Mouse (Mus musculus) CH12.LX (cell line): ENCODE results near the gene Arl4c. TPM values are rescaled to one million over a fixed set of nuclear protein-coding genes. Genes with fewer than 3 reads are reported as not detected.

ENCODE experiments used
- DNase-seq: peaks from one replicate; pipeline ENCODE4 v3.0.0-alpha.2; 2013; ENCODE audit errors: extremely low read depth
- H3K27ac ChIP-seq: 2 replicates; pipeline ENCODE4 v1.5.1; 2012; ENCODE audit warnings: low read depth, mild to moderate bottlenecking, control low read depth, moderate library complexity; ENCODE audit not compliant: insufficient read depth
- H3K27me3 ChIP-seq: replicated peaks from 2 replicates; pipeline ENCODE3; 2012; ENCODE audit warnings: inconsistent platforms
- H3K36me3 ChIP-seq, 2 experiments: replicated peaks in 1 of 2; 2 replicates each; pipeline versions ENCODE3 to v1.6.1; 2012; ENCODE audit warnings: inconsistent platforms in 1 of 2, low read length in 1 of 2, mild to moderate bottlenecking in 1 of 2, mixed read lengths in 1 of 2, moderate library complexity in 1 of 2; ENCODE audit not compliant: control insufficient read depth in 1 of 2, insufficient read depth in 1 of 2
- H3K4me1 ChIP-seq, 2 experiments: 2 replicates each; pipeline ENCODE4 v1.6.1; 2012; ENCODE audit warnings: inconsistent platforms in 1 of 2, moderate library complexity in 1 of 2; ENCODE audit not compliant: insufficient read depth in 2 of 2, control insufficient read depth in 1 of 2
- H3K4me2 ChIP-seq: 2 replicates; pipeline ENCODE4 v1.6.1; 2012; ENCODE audit warnings: low read depth, mild to moderate bottlenecking, control low read depth; ENCODE audit not compliant: poor library complexity, insufficient read depth, severe bottlenecking
- H3K4me3 ChIP-seq, 3 experiments: fragments of 150-350 bp in 1 of 3; sonication (generic) in 1 of 3; replicated peaks in 1 of 3; 2 replicates each; pipeline versions ENCODE3 to v1.5.1; 2011 to 2012; ENCODE audit warnings: low read depth in 2 of 3, low read length in 2 of 3, mild to moderate bottlenecking in 2 of 3, moderate library complexity in 2 of 3, control low read depth in 1 of 3, improper control_type of control experiment in 1 of 3, inconsistent platforms in 1 of 3, mixed read lengths in 1 of 3; ENCODE audit not compliant: poor library complexity in 1 of 3
- H3K79me2 ChIP-seq: replicated peaks from 2 replicates; pipeline ENCODE4 v1.6.1; 2012; ENCODE audit warnings: mild to moderate bottlenecking, moderate library complexity; ENCODE audit not compliant: control insufficient read depth, poor library complexity, insufficient read depth, severe bottlenecking; ENCODE audit errors: extremely low read depth
- H3K9ac ChIP-seq: 2 replicates; pipeline ENCODE4 v1.6.1; 2012; ENCODE audit warnings: low read depth, mild to moderate bottlenecking, control low read depth, moderate library complexity; ENCODE audit not compliant: insufficient read depth
- H3K9me3 ChIP-seq: replicated peaks from 2 replicates; pipeline ENCODE3; 2012; ENCODE audit warnings: low read length, inconsistent platforms, mixed read lengths
- CHD1 ChIP-seq: IDR thresholded peaks from 2 replicates; pipeline ENCODE4 v1.6.1; 2012; ENCODE audit warnings: low read depth, low read length, improper control_type of control experiment, inconsistent platforms
- CTCF ChIP-seq, 2 experiments: IDR thresholded peaks in 1 of 2; conservative IDR thresholded peaks in 1 of 2; 2 replicates each; pipeline ENCODE4 v1.5.1; 2011 to 2012; ENCODE audit warnings: low read depth in 2 of 2, low read length in 2 of 2, improper control_type of control experiment in 1 of 2, inconsistent platforms in 1 of 2, mild to moderate bottlenecking in 1 of 2, moderate library complexity in 1 of 2
- E2F4 ChIP-seq: IDR thresholded peaks from 2 replicates; pipeline ENCODE4 v1.6.1; 2011; ENCODE audit warnings: low read depth, low read length, improper control_type of control experiment; ENCODE audit not compliant: insufficient replicate concordance
- ELF1 ChIP-seq: IDR thresholded peaks from 2 replicates; pipeline ENCODE4 v1.6.1; 2014; ENCODE audit warnings: low read depth, mild to moderate bottlenecking, inconsistent platforms, low read length, improper control_type of control experiment
- ETS1 ChIP-seq: conservative IDR thresholded peaks from 2 replicates; pipeline ENCODE4 v1.6.1; 2012; ENCODE audit warnings: low read depth, mild to moderate bottlenecking, inconsistent platforms, low read length, improper control_type of control experiment, moderate library complexity
- GABPA ChIP-seq: IDR thresholded peaks from 2 replicates; pipeline ENCODE4 v1.6.1; 2012; ENCODE audit warnings: low read depth, low read length, improper control_type of control experiment, inconsistent platforms; ENCODE audit not compliant: insufficient replicate concordance
- HCFC1 ChIP-seq: IDR thresholded peaks from 2 replicates; pipeline ENCODE4 v1.6.1; 2012; ENCODE audit warnings: low read depth, mild to moderate bottlenecking, inconsistent platforms, low read length, improper control_type of control experiment
- IRF4 ChIP-seq: IDR thresholded peaks from 2 replicates; pipeline ENCODE4 v1.6.1; 2014; ENCODE audit warnings: low read depth, mild to moderate bottlenecking, inconsistent platforms, low read length, improper control_type of control experiment
- JUN ChIP-seq: IDR thresholded peaks from 2 replicates; pipeline ENCODE4 v1.6.1; 2011; ENCODE audit warnings: low read depth, mild to moderate bottlenecking, low read length, improper control_type of control experiment, moderate library complexity; ENCODE audit not compliant: insufficient read depth
- JUND ChIP-seq: conservative IDR thresholded peaks from 2 replicates; pipeline ENCODE4 v1.6.1; 2011; ENCODE audit warnings: low read depth, low read length, improper control_type of control experiment
- MAZ ChIP-seq: IDR thresholded peaks from 2 replicates; pipeline ENCODE4 v1.6.1; 2012; ENCODE audit warnings: low read depth, mild to moderate bottlenecking, inconsistent platforms, low read length, improper control_type of control experiment, moderate library complexity
- MEF2A ChIP-seq: IDR thresholded peaks from 2 replicates; pipeline ENCODE4 v1.6.1; 2014; ENCODE audit warnings: low read depth, mild to moderate bottlenecking, inconsistent platforms, low read length, improper control_type of control experiment, borderline replicate concordance
- PAX5 ChIP-seq: IDR thresholded peaks from 2 replicates; pipeline ENCODE4 v1.6.1; 2012; ENCODE audit warnings: low read length, inconsistent platforms, mixed read lengths
- POLR2A ChIP-seq: IDR thresholded peaks from 2 replicates; pipeline ENCODE4 v1.6.1; 2011; ENCODE audit warnings: low read depth, mild to moderate bottlenecking, improper control_type of control experiment, low read length
- RAD21 ChIP-seq: IDR thresholded peaks from 2 replicates; pipeline ENCODE4 v1.6.1; 2011; ENCODE audit warnings: low read depth, mild to moderate bottlenecking, low read length, improper control_type of control experiment, moderate library complexity
- SIN3A ChIP-seq: IDR thresholded peaks from 2 replicates; pipeline ENCODE4 v1.6.1; 2012; ENCODE audit warnings: low read length, improper control_type of control experiment, inconsistent platforms
- TCF12 ChIP-seq: IDR thresholded peaks from 2 replicates; pipeline ENCODE4 v1.6.1; 2014; ENCODE audit warnings: low read depth, mild to moderate bottlenecking, inconsistent platforms, low read length, improper control_type of control experiment
- UBTF ChIP-seq: IDR thresholded peaks from 2 replicates; pipeline ENCODE4 v1.6.1; 2012; ENCODE audit warnings: low read depth, mild to moderate bottlenecking, inconsistent platforms, low read length, improper control_type of control experiment, moderate library complexity
- ZC3H11A ChIP-seq: IDR thresholded peaks from 2 replicates; pipeline ENCODE4 v1.6.1; 2012; ENCODE audit warnings: low read depth, mild to moderate bottlenecking, inconsistent platforms, low read length, improper control_type of control experiment
- ZKSCAN1 ChIP-seq: IDR thresholded peaks from 2 replicates; pipeline ENCODE4 v1.6.1; 2012; ENCODE audit warnings: low read depth, inconsistent platforms, low read length, improper control_type of control experiment, borderline replicate concordance
- ZMIZ1 ChIP-seq: IDR thresholded peaks from 2 replicates; pipeline ENCODE4 v1.6.1; 2012; ENCODE audit warnings: low read depth, mild to moderate bottlenecking, inconsistent platforms, low read length, improper control_type of control experiment
- ZNF384 ChIP-seq: IDR thresholded peaks from 2 replicates; pipeline ENCODE4 v1.6.1; 2012; ENCODE audit warnings: low read depth, low read length, improper control_type of control experiment, inconsistent platforms
- dilution Hi-C: fragments of 300-500 bp; cut with MboI; formaldehyde crosslinking; loops from 2 replicates; pipeline ENCODE4 v1.14.3; 2020; ENCODE audit warnings: low sequenced_read_pairs; ENCODE audit not compliant: extremely low pct_unique_long_range_greater_than_20kb, extremely low pct_ligation_motif_present
- in situ Hi-C: fragments of 300-500 bp; cut with MboI; formaldehyde crosslinking; loops from 3 replicates; pipeline ENCODE4 v1.14.3; 2019; ENCODE audit warnings: low sequenced_read_pairs, low pct_ligation_motif_present, low pct_unique_long_range_greater_than_20kb, mixed read lengths
- polyA plus RNA-seq: library from polyadenylated mRNA; unstranded; fragments of >175 nt; gene quantifications from 2 replicates; pipeline ENCODE4 v1.2.1, GENCODE M21; 2012; ENCODE audit warnings: low read depth; ENCODE audit not compliant: insufficient read length
- total RNA-seq, 2 experiments: library from RNA; depleted of rRNA; stranded (reverse); fragments of 300-350 nt in 1 of 2; fragments of >200 nt in 1 of 2; gene quantifications; 2 replicates each; pipeline ENCODE4 v1.2.3; 2012 to 2014

Arl4c gene
- total and polyA plus RNA-seq, 3 experiments, result 25.8 to 33.9 (median 31.6) TPM

DNA sequence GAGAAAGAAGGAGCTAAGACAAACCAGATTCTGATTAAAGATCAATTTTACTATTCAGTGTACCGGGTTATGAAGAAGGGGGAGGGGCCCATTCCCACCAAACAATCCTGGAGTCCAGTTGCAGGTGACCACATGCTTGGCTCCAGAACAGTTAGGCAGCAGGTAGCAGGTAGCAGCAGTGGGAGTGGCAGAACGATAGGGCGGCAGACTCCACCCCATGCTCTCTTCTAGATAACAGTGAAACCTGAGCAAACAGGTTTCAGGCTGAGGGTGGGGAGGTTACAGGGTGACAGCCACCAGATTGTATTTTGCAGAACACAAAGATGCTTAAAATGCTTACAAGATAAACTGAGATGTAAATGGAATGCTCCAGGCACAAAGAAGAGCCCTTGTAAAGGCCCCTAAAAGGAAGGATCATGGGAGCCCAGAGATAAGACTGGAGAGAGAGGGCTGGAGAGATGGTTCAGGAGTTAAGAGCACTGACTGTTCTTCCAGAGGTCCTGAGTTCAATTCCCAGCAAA, 56.4 kb downstream of the Arl4c start:
- H3K27ac ChIP-seq, result no peak overlapping the region
- no peak for TF ChIP-seq GABPA
- TF ChIP-seq ZNF384, result no peak
- no peak for TF ChIP-seq TCF12
- no peak for TF ChIP-seq CHD1
- no peak for TF ChIP-seq ETS1
- TF ChIP-seq PAX5, result no peak
- TF ChIP-seq JUN, result no peak
- TF ChIP-seq HCFC1, result no peak
- no peak for TF ChIP-seq JUND
- TF ChIP-seq MEF2A, result no peak
- no peak overlapping the region for H3K9ac ChIP-seq
- in situ Hi-C loops (loop anchor here (10.0 kb wide), 1 partner anchor 171 kb away; no protein-coding TSS in a partner anchor), dilution Hi-C loops (no loop called here)
- H3K36me3 ChIP-seq, result peaks cover 0 to 6% of the 10 kb centered on the region in 2 experiments
- no peak overlapping the region for H3K4me3 ChIP-seq
- no peaks in the 10 kb centered on the region for H3K79me2 ChIP-seq
- peaks cover 18 to 56% of the 10 kb centered on the region in 2 experiments for H3K4me1 ChIP-seq
- peaks cover 24% of the 10 kb centered on the region for H3K9me3 ChIP-seq
- no peak overlapping the region for H3K4me2 ChIP-seq
- DNase-seq, result no peak
- no peaks in the 10 kb centered on the region for H3K27me3 ChIP-seq

DNA sequence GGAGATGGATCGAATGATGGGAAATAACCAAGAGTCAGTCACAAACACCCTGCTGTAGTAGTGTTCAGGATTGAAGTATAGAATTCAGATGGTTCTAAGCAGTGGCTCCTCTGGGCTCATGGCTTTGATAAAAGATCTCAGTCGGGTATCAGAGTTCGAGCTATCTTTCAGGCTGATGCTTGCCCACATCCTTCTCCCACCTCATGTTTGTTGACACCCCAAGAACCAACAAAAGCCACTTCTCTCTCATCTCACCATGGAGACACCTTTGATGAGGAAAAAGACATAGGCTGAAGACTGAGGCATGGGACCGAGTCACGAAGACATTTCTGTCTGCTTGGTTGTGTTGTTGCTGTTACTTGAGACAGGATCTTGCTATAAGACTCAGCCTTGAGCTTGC, 57.6 kb downstream of the Arl4c start:
- TF ChIP-seq JUND (no peak), CHD1 (no peak), MAZ (no peak), ELF1 (no peak), ZKSCAN1 (no peak), CTCF (conservative IDR thresholded peaks at IDR 0.05 in 1 of 2, IDR thresholded peaks at IDR 0.05 in 1 of 2; ENCODE audit: low read depth in 2 of 2, low read length in 2 of 2) (no peak), RAD21 (no peak), JUN (no peak), ZC3H11A (no peak), GABPA (no peak), IRF4 (no peak), TCF12 (no peak), PAX5 (no peak), SIN3A (no peak), POLR2A (no peak), ETS1 (no peak), ZMIZ1 (no peak), UBTF (no peak), E2F4 (no peak)
- TF ChIP-seq, all 38 proteins: peak for 0
- in situ Hi-C loops (loop anchor here (5.0 to 10.0 kb wide), 2 partner anchors 82 to 170 kb away; no protein-coding TSS in a partner anchor), dilution Hi-C loops (no loop called here)
- no peak overlapping the region for H3K9ac ChIP-seq
- DNase-seq, result no peak
- peak overlapping the region; percentile 34; the same call in 1 of the 2 replicates for H3K27ac ChIP-seq
- peaks cover 30% of the 10 kb centered on the region for H3K9me3 ChIP-seq
- H3K4me2 ChIP-seq, result no peak overlapping the region
- H3K4me3 ChIP-seq, result no peak overlapping the region
- H3K27me3 ChIP-seq, result no peaks in the 10 kb centered on the region
- H3K36me3 ChIP-seq, result peaks cover 0 to 2% of the 10 kb centered on the region in 2 experiments
- no peaks in the 10 kb centered on the region for H3K79me2 ChIP-seq
- H3K4me1 ChIP-seq, result peaks cover 14 to 57% of the 10 kb centered on the region in 2 experiments
